Mouse (Mus musculus) liver, adult 2 months (tissue): ENCODE results near the gene Lmntd1. TPM values are rescaled to one million over a fixed set of nuclear protein-coding genes. Genes with fewer than 3 reads are reported as not detected.

Experiments used
- DNase-seq: peaks from one replicate; pipeline ENCODE4 v3.0.0-alpha.2; 2011; ENCODE audit warnings: low read depth, low spot score; ENCODE audit errors: extremely low read depth
- H3K27ac ChIP-seq: fragments of 200-500 bp; replicated peaks from 2 replicates; pipeline ENCODE4 v1.5.1; 2012; ENCODE audit warnings: low read depth, mild to moderate bottlenecking, control low read depth, inconsistent platforms, low read length; ENCODE audit not compliant: insufficient read depth
- H3K27me3 ChIP-seq: fragments of 200-500 bp; 2 replicates; pipeline ENCODE4 v1.6.1; 2012; ENCODE audit warnings: mild to moderate bottlenecking, moderate library complexity, low read length, inconsistent platforms; ENCODE audit not compliant: control insufficient read depth, insufficient read depth
- H3K36me3 ChIP-seq: fragments of 200-500 bp; 2 replicates; pipeline ENCODE4 v1.6.1; 2012; ENCODE audit warnings: low read length, inconsistent platforms; ENCODE audit not compliant: control insufficient read depth, insufficient read depth
- H3K4me1 ChIP-seq: fragments of 200-500 bp; 2 replicates; pipeline ENCODE4 v1.6.1; 2011; ENCODE audit warnings: low read length; ENCODE audit not compliant: control insufficient read depth, insufficient read depth
- H3K4me3 ChIP-seq: fragments of 200-500 bp; 2 replicates; pipeline ENCODE4 v1.5.1; 2011; ENCODE audit warnings: low read depth, mild to moderate bottlenecking, control low read depth, low read length, moderate library complexity; ENCODE audit not compliant: insufficient read depth
- H3K79me2 ChIP-seq: fragments of 200-500 bp; 2 replicates; pipeline ENCODE4 v1.6.1; 2012; ENCODE audit warnings: inconsistent platforms, mild to moderate bottlenecking, low read length, moderate library complexity; ENCODE audit not compliant: control insufficient read depth, insufficient read depth
- H3K9ac ChIP-seq: fragments of 200-500 bp; 2 replicates; pipeline ENCODE4 v1.6.1; 2012; ENCODE audit warnings: low read depth, mild to moderate bottlenecking, control low read depth, inconsistent platforms, low read length
- CTCF ChIP-seq: fragments of 200-500 bp; IDR thresholded peaks from 2 replicates; pipeline ENCODE4 v1.5.1; 2011; ENCODE audit warnings: low read depth, low read length, control low read depth
- POLR2A ChIP-seq: fragments of 200-500 bp; IDR thresholded peaks from 2 replicates; pipeline ENCODE4 v1.6.1; 2011; ENCODE audit warnings: low read length, control low read depth; ENCODE audit not compliant: insufficient read depth; ENCODE audit errors: extremely low read depth
- WGBS: fragments of 180-500 bp; shearing (Covaris S2); methylation state at CpG from one replicate; pipeline ENCODE4 v1.1.7; 2018; 5-methylcytosine and 5-hydroxymethylcytosine counted together
- polyA plus RNA-seq: library from polyadenylated mRNA; depleted of rRNA; stranded (reverse); fragments of >200 nt; gene quantifications from 2 replicates; pipeline ENCODE4 v1.2.3, GENCODE M21; 2012
- total RNA-seq: library from RNA; depleted of rRNA; stranded (reverse); fragments of >200 nt; gene quantifications from 2 replicates; pipeline ENCODE4 v1.2.3, GENCODE M21; 2014

The Lmntd1 gene
- total and polyA plus RNA-seq, 2 experiments = not detected

DNA sequence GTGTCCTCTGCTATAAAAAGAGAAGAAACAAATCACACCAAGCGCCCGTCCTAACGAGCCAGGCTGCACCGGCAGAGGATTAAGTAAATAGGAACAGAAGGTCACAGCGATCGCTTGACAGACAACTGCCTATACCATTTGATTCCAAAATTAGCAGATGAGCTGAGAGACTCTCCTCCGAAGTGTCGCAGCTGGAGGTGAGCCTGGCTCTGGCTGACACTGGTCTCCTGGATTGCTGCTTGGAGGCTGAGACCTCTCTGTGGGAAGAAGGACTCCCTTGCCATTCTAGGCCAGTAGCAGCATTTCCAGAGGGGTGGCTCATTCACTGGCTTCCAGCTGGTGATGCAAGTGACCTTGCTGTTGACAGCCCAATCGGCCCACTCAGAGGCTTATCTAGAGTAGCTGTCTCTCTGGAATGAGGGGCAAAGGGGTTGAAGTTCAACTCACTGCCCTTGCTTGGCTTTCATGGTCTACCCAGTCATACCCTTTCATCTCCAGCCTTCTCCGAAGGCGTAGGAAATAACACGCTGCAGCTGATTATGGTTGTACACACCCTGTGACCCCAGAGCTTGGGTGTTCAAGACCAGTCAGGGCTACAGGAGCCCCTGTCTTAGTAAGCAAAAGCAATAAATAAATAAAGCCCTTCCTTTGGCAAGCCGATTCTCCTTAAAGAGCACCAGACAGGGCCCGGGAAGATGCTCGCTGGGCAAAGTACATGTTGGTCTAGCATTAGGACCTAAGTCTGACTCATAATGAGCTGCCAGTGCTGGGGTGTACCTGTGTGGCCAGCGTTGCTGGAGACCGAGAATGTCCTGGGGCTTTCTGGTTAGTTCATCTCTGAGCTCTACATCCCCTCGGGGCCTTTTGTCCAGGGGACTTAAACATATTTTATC is 278.0 kb downstream of the Lmntd1 start:
- H3K9ac ChIP-seq = no peak overlapping the region
- peaks cover 22% of the 10 kb centered on the region for H3K4me1 ChIP-seq
- H3K27ac ChIP-seq = peak overlapping the region; percentile 22; the same call in 1 of the 2 replicates
- 0 out of 2 replicates have a peak, but pooled peaks have one; percentile 1 for TF ChIP-seq CTCF
- TF ChIP-seq POLR2A = no peak
- no peaks in the 10 kb centered on the region for H3K27me3 ChIP-seq
- H3K79me2 ChIP-seq = no peaks in the 10 kb centered on the region
- peak; percentile 63 for DNase-seq
- no peaks in the 10 kb centered on the region for H3K36me3 ChIP-seq
- WGBS = 30% methylated on average over 18 of the region's 18 CpGs
- H3K4me3 ChIP-seq = no peak overlapping the region

DNA sequence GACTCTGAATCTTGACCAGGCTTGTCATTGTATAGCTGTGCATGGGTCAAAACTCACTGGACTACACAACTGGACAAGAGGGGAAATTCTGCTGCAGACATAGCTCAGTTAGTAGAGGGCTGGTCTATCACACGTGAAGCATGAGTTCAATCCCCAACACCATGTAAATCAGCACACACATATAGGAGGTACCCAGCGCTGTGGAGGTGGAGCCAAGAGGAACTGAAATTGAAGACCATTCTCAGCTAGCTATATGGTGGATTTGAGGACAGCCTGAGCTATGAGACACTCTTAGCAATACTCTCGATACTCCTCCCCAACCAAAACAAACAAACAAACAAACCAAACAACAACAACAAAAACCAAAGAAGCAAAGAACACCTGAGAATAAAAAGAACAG is 279.9 kb downstream of the Lmntd1 start:
- Histone ChIP-seq H3K27me3 (no peaks in the 10 kb centered on the region), H3K4me1 (peaks cover 16% of the 10 kb centered on the region), H3K9ac (no peak overlapping the region), H3K27ac (no peak overlapping the region), H3K79me2 (no peaks in the 10 kb centered on the region), H3K4me3 (no peak overlapping the region), H3K36me3 (no peaks in the 10 kb centered on the region)
- DNase-seq = no peak
- TF ChIP-seq CTCF (no peak), POLR2A (no peak)
- 88% methylated on average over 3 of the region's 3 CpGs for WGBS

DNA sequence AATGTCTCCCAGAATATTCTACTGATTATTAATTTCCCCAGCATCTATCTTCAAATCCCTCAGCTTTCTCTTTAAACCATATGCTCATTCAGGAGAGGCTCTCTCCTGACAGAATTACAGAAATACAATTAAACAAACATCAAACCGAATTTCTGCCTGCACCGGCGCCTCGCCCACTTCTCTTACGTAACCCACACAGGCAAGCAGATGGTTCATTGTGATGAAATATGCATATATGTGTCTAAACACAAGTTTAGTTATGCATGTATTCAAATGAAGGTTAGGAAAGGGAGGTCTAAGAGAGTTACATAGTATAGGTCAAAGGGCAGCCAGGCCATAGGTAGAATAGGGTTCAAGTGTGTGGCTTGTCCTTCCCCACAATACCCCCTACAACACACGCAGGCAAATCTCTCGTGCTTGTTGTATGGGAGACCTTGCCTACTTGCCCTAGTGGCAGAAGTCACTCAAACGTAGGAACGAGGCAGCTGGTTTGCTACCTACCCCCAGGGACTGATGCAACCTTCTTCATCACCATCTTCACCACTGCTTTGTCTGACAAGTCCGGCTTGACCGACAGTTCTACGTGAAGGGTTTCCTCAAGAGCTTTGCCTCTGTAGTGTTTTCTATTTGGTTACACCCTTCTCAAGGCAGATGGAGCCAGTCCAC is 287.8 kb downstream of the Lmntd1 start:
- DNase-seq = no peak
- no peak overlapping the region for H3K9ac ChIP-seq
- no peaks in the 10 kb centered on the region for H3K36me3 ChIP-seq
- TF ChIP-seq POLR2A (no peak), CTCF (no peak)
- H3K27ac ChIP-seq = no peak overlapping the region
- H3K27me3 ChIP-seq = no peaks in the 10 kb centered on the region
- 55% methylated on average over 12 of the region's 12 CpGs for WGBS
- H3K4me1 ChIP-seq = no peaks in the 10 kb centered on the region
- H3K79me2 ChIP-seq = no peaks in the 10 kb centered on the region
- no peak overlapping the region for H3K4me3 ChIP-seq

DNA sequence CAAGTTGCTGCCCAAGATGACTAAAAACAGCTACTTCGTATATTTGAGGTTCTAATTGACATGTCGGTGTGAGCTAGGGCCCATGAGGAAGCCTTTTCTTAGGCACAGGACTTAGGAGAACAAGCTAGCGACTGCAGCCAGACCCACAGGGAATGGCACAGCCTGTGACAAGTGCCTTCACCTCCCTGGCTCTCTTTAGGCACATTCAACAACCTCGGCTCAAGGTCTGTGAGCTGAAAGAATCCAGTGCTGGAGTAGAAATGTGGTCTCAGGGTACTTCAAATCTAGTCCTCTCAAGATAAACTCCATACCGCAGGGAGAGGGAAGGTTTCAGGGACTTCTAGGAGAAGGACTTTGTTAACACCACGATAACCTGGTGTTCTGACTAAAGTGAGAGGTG is 289.0 kb downstream of the Lmntd1 start:
- Histone ChIP-seq H3K27me3 (no peaks in the 10 kb centered on the region), H3K36me3 (no peaks in the 10 kb centered on the region), H3K4me3 (no peak overlapping the region), H3K9ac (no peak overlapping the region), H3K4me1 (no peaks in the 10 kb centered on the region), H3K79me2 (no peaks in the 10 kb centered on the region), H3K27ac (no peak overlapping the region)
- no peak for TF ChIP-seq CTCF
- no peak for TF ChIP-seq POLR2A
- no peak for DNase-seq
- 75% methylated on average over 6 of the region's 6 CpGs for WGBS

DNA sequence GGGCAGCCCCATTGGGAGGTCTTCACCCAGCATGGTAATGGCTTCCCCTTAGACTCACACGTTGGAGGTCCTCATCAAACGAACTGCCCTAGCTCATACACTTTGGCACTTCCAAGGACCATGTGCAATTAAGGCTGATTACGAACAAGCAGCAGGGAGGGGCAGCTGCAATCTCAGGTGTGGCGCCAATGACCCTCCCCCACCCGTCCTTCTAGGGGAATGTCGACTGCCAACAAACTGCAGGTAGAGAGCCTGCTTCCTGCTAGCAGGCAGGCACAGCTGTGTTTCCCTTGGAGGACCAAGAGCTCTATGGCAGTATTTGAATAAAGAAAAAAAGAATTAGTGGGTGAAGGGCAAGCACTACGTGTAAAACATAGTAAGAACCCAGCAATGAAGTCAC is 289.6 kb downstream of the Lmntd1 start:
- H3K36me3 ChIP-seq = no peaks in the 10 kb centered on the region
- H3K79me2 ChIP-seq = no peaks in the 10 kb centered on the region
- 77% methylated on average over 7 of the region's 7 CpGs for WGBS
- H3K27ac ChIP-seq = no peak overlapping the region
- DNase-seq = no peak
- H3K9ac ChIP-seq = no peak overlapping the region
- TF ChIP-seq CTCF = no peak
- no peak for TF ChIP-seq POLR2A
- H3K4me3 ChIP-seq = no peak overlapping the region
- H3K27me3 ChIP-seq = no peaks in the 10 kb centered on the region
- no peaks in the 10 kb centered on the region for H3K4me1 ChIP-seq
